Mouse (Mus musculus) mesoderm, embryonic 11.5 days (tissue): ENCODE results near the gene Pnpo.

Experiments used
- DNase-seq: peaks from one replicate; pipeline ENCODE4 v3.0.0-alpha.2; 2012; ENCODE audit warnings: low read depth, low spot score

Gene Pnpo

GRCm38 (mm10) chr11:96908594-96908993 lies 35.2 kb downstream of the Pnpo start:
- DNase-seq, result no peak

- no peak for DNase-seq
Observed at GRCm38 (mm10) chr11:96906431-96907161, 37.2 kb downstream of the Pnpo start.

GRCm38 (mm10) chr11:96902639-96903635 lies 40.8 kb downstream of the Pnpo start:
- DNase-seq, result peak; percentile 88

- no peak for DNase-seq
Observed at GRCm38 (mm10) chr11:96901332-96901731, 42.5 kb downstream of the Pnpo start.

GRCm38 (mm10) chr11:96899449-96900306 lies 44.1 kb downstream of the Pnpo start:
- peak; percentile 92 for DNase-seq

GRCm38 (mm10) chr11:96895886-96896285 lies 47.9 kb downstream of the Pnpo start:
- no peak for DNase-seq

- DNase-seq, result no peak
Observed at GRCm38 (mm10) chr11:96893203-96893842, 50.5 kb downstream of the Pnpo start.

GRCm38 (mm10) chr11:96891784-96892527 lies 51.8 kb downstream of the Pnpo start:
- DNase-seq, result peak; percentile 66
